Mouse (Mus musculus) cortical plate, adult 2 months (tissue): ENCODE measurements at regions not wholly inside any gene's neighbourhood (a gene's known extent, or its start where the extent isn't known, plus 50 kb on each side); places are given as distances from the start of the nearest gene placed in this dataset.

ENCODE experiments used
- CTCF ChIP-seq: fragments of 200-500 bp; IDR thresholded peaks from 2 replicates; pipeline ENCODE4 v1.5.1; 2011; ENCODE audit warnings: mild to moderate bottlenecking, control low read depth, low read length; ENCODE audit not compliant: insufficient read depth; ENCODE audit errors: extremely low read depth
- POLR2A ChIP-seq: fragments of 200-500 bp; IDR thresholded peaks from 2 replicates; pipeline ENCODE4 v1.6.1; 2011; ENCODE audit warnings: mild to moderate bottlenecking, low read length, control low read depth; ENCODE audit not compliant: insufficient read depth; ENCODE audit errors: extremely low read depth

- TF ChIP-seq CTCF = no peak
- TF ChIP-seq POLR2A = no peak
Observed at GRCm38 (mm10) chr1:41675345-41675744, 869.9 kb downstream of the Tmem182 start.
